Mouse (Mus musculus) MEL (cell line): Measurements from ENCODE around the gene Cdc34. TPM values are rescaled to one million over a fixed set of nuclear protein-coding genes. Genes with fewer than 3 reads are reported as not detected.
A peak's percentile ranks its signal among the peaks of the same experiment; 100 is the strongest.

ENCODE experiments used
- DNase-seq: peaks from one replicate; pipeline ENCODE4 v3.0.0; 2011; ENCODE audit warnings: low read depth, low spot score
- H3K27ac ChIP-seq: 2 replicates; pipeline ENCODE4 v1.5.1; 2012; ENCODE audit warnings: low read depth, mild to moderate bottlenecking, control low read depth, low read length, moderate library complexity; ENCODE audit not compliant: control insufficient read depth
- H3K27me3 ChIP-seq, 2 experiments: fragments of 150-350 bp in 1 of 2; sonication (generic) in 1 of 2; 2 replicates each; pipeline ENCODE4 v1.6.1; 2012; ENCODE audit warnings: low read length in 2 of 2, mild to moderate bottlenecking in 2 of 2, improper control_type of control experiment in 1 of 2, moderate library complexity in 1 of 2; ENCODE audit not compliant: insufficient read depth in 2 of 2, control insufficient read depth in 1 of 2
- H3K36me3 ChIP-seq, 2 experiments: 2 replicates each; pipeline ENCODE4 v1.6.1; 2012 to 2014; ENCODE audit warnings: low read length in 2 of 2, improper control_type of control experiment in 1 of 2, inconsistent platforms in 1 of 2, mild to moderate bottlenecking in 1 of 2; ENCODE audit not compliant: insufficient read depth in 2 of 2, control insufficient read depth in 1 of 2
- H3K4me1 ChIP-seq, 2 experiments: fragments of 150-350 bp in 1 of 2; sonication (generic) in 1 of 2; 2 replicates each; pipeline ENCODE4 v1.6.1; 2012; ENCODE audit warnings: low read length in 2 of 2, improper control_type of control experiment in 1 of 2, mild to moderate bottlenecking in 1 of 2; ENCODE audit not compliant: insufficient read depth in 2 of 2, control insufficient read depth in 1 of 2
- H3K4me3 ChIP-seq, 2 experiments: fragments of 150-350 bp in 1 of 2; sonication (generic) in 1 of 2; 2 replicates each; pipeline ENCODE4 v1.5.1; 2012; ENCODE audit warnings: low read depth in 2 of 2, low read length in 2 of 2, mild to moderate bottlenecking in 2 of 2, moderate library complexity in 2 of 2, control low read depth in 1 of 2, improper control_type of control experiment in 1 of 2; ENCODE audit not compliant: control insufficient read depth in 1 of 2, insufficient read depth in 1 of 2
- H3K79me2 ChIP-seq: 2 replicates; pipeline ENCODE4 v1.6.1; 2012; ENCODE audit warnings: mild to moderate bottlenecking, low read length, moderate library complexity; ENCODE audit not compliant: control insufficient read depth, poor library complexity, insufficient read depth
- H3K9ac ChIP-seq: 2 replicates; pipeline ENCODE4 v1.6.1; 2012; ENCODE audit warnings: low read depth, mild to moderate bottlenecking, control low read depth, low read length, moderate library complexity; ENCODE audit not compliant: control insufficient read depth, poor library complexity, severe bottlenecking
- H3K9me3 ChIP-seq: fragments of 150-350 bp; sonication (generic); replicated peaks from 2 replicates; pipeline ENCODE4 v1.6.1; 2012; ENCODE audit warnings: mild to moderate bottlenecking, low read length, improper control_type of control experiment, moderate library complexity; ENCODE audit not compliant: insufficient read depth
- CHD1 ChIP-seq: IDR thresholded peaks from 2 replicates; pipeline ENCODE4 v1.6.1; 2012; ENCODE audit warnings: low read depth, mild to moderate bottlenecking, inconsistent platforms, low read length, improper control_type of control experiment
- CTCF ChIP-seq, 3 experiments: IDR thresholded peaks in 2 of 3; conservative IDR thresholded peaks in 1 of 3; 2 replicates each; pipeline ENCODE4 v1.5.1; 2011 to 2012; ENCODE audit warnings: low read length in 3 of 3, low read depth in 2 of 3, mild to moderate bottlenecking in 2 of 3, improper control_type of control experiment in 1 of 3, inconsistent platforms in 1 of 3, mixed read lengths in 1 of 3, moderate library complexity in 1 of 3; ENCODE audit not compliant: control insufficient read depth in 1 of 3, insufficient read depth in 1 of 3, poor library complexity in 1 of 3, severe bottlenecking in 1 of 3
- E2F4 ChIP-seq: IDR thresholded peaks from 2 replicates; pipeline ENCODE4 v1.6.1; 2011; ENCODE audit warnings: low read depth, low read length, improper control_type of control experiment, borderline replicate concordance
- HCFC1 ChIP-seq: IDR thresholded peaks from 2 replicates; pipeline ENCODE4 v1.6.1; 2012; ENCODE audit warnings: low read depth, mild to moderate bottlenecking, inconsistent platforms, low read length, improper control_type of control experiment, moderate library complexity
- JUND ChIP-seq: IDR thresholded peaks from 2 replicates; pipeline ENCODE4 v1.6.1; 2011; ENCODE audit warnings: low read depth, mild to moderate bottlenecking, improper control_type of control experiment, low read length
- KAT2A ChIP-seq: conservative IDR thresholded peaks from 2 replicates; pipeline ENCODE4 v1.6.1; 2012; ENCODE audit warnings: low read depth, low read length, improper control_type of control experiment, inconsistent platforms
- MAFK ChIP-seq: IDR thresholded peaks from 2 replicates; pipeline ENCODE4 v1.6.1; 2011; ENCODE audit warnings: low read depth, mild to moderate bottlenecking, low read length, improper control_type of control experiment, borderline replicate concordance
- MAX ChIP-seq: IDR thresholded peaks from 2 replicates; pipeline ENCODE4 v1.6.1; 2011; ENCODE audit warnings: low read length, improper control_type of control experiment
- MAZ ChIP-seq: IDR thresholded peaks from 2 replicates; pipeline ENCODE4 v1.6.1; 2012; ENCODE audit warnings: low read depth, mild to moderate bottlenecking, inconsistent platforms, low read length, improper control_type of control experiment
- MXI1 ChIP-seq: IDR thresholded peaks from 2 replicates; pipeline ENCODE4 v1.6.1; 2011; ENCODE audit warnings: mild to moderate bottlenecking, low read depth, low read length, improper control_type of control experiment
- MYC ChIP-seq: IDR thresholded peaks from 2 replicates; pipeline ENCODE4 v1.6.1; 2011; ENCODE audit warnings: low read depth, mild to moderate bottlenecking, low read length, improper control_type of control experiment, moderate library complexity
- POLR2A ChIP-seq, 2 experiments: IDR thresholded peaks; 2 replicates each; pipeline ENCODE4 v1.6.1; 2011 to 2012; ENCODE audit warnings: low read length in 2 of 2, mild to moderate bottlenecking in 2 of 2, control low read depth in 1 of 2, improper control_type of control experiment in 1 of 2, low read depth in 1 of 2, moderate library complexity in 1 of 2; ENCODE audit not compliant: control insufficient read depth in 1 of 2, insufficient read depth in 1 of 2, poor library complexity in 1 of 2
- POLR2AphosphoS2 ChIP-seq: IDR thresholded peaks from 2 replicates; pipeline ENCODE4 v1.6.1; 2011; ENCODE audit warnings: low read length, improper control_type of control experiment
- RAD21 ChIP-seq: IDR thresholded peaks from 2 replicates; pipeline ENCODE4 v1.6.1; 2011; ENCODE audit warnings: mild to moderate bottlenecking, low read depth, low read length, improper control_type of control experiment
- SMC3 ChIP-seq: IDR thresholded peaks from 2 replicates; pipeline ENCODE4 v1.6.1; 2011; ENCODE audit warnings: low read depth, low read length, improper control_type of control experiment
- USF2 ChIP-seq, 2 experiments: IDR thresholded peaks; 2 replicates each; pipeline ENCODE4 v1.6.1; 2011 to 2012; ENCODE audit warnings: improper control_type of control experiment in 2 of 2, low read length in 2 of 2, borderline replicate concordance in 1 of 2, inconsistent platforms in 1 of 2, low read depth in 1 of 2, mild to moderate bottlenecking in 1 of 2; ENCODE audit not compliant: insufficient read depth in 1 of 2
- ZMIZ1 ChIP-seq: IDR thresholded peaks from 2 replicates; pipeline ENCODE4 v1.6.1; 2012; ENCODE audit warnings: low read depth, mild to moderate bottlenecking, inconsistent platforms, low read length, improper control_type of control experiment, moderate library complexity
- polyA plus RNA-seq, 2 experiments: library from polyadenylated mRNA; stranded (reverse) in 1 of 2; unstranded in 1 of 2; fragments of >175 nt in 1 of 2; fragments of >200 nt in 1 of 2; gene quantifications; 2 replicates each; pipeline versions ENCODE4 v1.2.1 to v1.2.4; 2012; ENCODE audit warnings: low replicate concordance in 2 of 2, low read depth in 1 of 2; ENCODE audit not compliant: insufficient read length in 2 of 2, insufficient read depth in 1 of 2, missing spikeins in 1 of 2
- total RNA-seq: library from RNA; depleted of rRNA; stranded (reverse); fragments of 300-350 nt; gene quantifications from 2 replicates; pipeline ENCODE4 v1.2.3, GENCODE M21; 2012

Cdc34 gene
- total and polyA plus RNA-seq, 3 experiments = 318 to 422 (median 417) TPM

DNA sequence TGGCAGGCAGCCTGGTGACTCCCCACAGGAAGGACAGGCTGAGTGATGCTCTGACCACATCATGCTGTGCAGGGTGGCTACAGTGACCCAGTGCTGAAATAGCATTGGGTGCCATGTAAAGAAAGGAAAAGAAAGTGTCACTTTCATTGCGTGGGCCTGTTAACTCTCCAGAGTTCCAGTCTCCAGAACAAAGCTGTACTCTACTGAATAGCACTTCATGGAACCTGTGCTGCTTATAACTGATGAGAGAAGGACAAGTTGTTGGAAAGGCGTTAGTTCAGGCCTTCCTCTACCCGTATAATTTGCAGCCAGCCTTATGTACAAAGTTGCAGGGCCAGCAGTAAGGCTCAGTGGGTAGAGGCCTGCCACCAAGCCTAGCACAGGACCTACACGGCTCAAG, 6.7 kb downstream of the Cdc34 start, which contains the start of gene Gzmm:
Gene Gzmm, plus strand, starts transcription at position 301 of the 400 bp plus-strand sequence.
- no peak within 1 kb of the TSS for H3K27ac ChIP-seq
- no peak for DNase-seq
- H3K9me3 ChIP-seq = no peaks in the 10 kb centered on the region
- TF ChIP-seq ZMIZ1 (no peak), POLR2AphosphoS2 (no peak; the same call in 1 of the 2 replicates), MAZ (no peak), USF2 (IDR thresholded peaks at IDR 0.05; ENCODE audit: borderline replicate concordance in 1 of 2, insufficient read depth in 1 of 2, low read depth in 1 of 2, low read length in 2 of 2) (no peak)
- TF ChIP-seq, all 39 proteins: peak for 0
- Histone ChIP-seq H3K4me3 (no peak within 1 kb of the TSS), H3K9ac (no peak within 1 kb of the TSS), H3K36me3 (peaks cover 3% of the 10 kb centered on the region in 2 experiments; a peak in 2 of 4 replicates), H3K4me1 (peaks cover 0 to 7% of the 10 kb centered on the region in 2 experiments; a peak in 2 of 4 replicates), H3K27me3 (no peaks in the 10 kb centered on the region), H3K79me2 (peaks cover 15% of the 10 kb centered on the region)

DNA sequence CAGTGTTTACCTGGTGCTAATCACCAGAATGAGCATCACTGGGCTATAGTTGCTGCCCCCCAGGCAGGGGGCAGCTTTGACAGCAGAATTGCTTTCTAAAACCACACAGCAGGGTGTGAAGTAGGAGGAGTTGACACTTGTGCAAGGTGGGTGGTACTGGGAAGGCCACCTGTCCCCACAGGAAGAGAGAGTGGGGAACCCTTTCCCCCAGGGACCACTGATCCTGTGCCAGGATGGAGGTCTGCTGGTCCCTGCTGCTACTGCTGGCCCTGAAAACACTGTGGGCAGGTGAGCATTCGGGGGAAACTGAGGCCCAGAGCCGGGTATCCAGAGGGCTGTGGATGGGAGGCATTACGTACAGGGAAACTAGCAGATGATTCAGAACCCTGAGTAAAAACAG, 7.2 kb downstream of the Cdc34 start:
- no peak for DNase-seq
- no peak overlapping the region for H3K9ac ChIP-seq
- H3K4me1 ChIP-seq = peaks cover 0 to 2% of the 10 kb centered on the region in 2 experiments; a peak in 1 of 4 replicates
- no peaks in the 10 kb centered on the region for H3K9me3 ChIP-seq
- H3K27ac ChIP-seq = no peak overlapping the region
- H3K27me3 ChIP-seq = no peaks in the 10 kb centered on the region
- H3K79me2 ChIP-seq = peaks cover 11% of the 10 kb centered on the region
- H3K4me3 ChIP-seq = no peak overlapping the region
- TF ChIP-seq SMC3 (no peak), POLR2AphosphoS2 (no peak), RAD21 (no peak), MAFK (no peak), KAT2A (no peak), HCFC1 (no peak), POLR2A (IDR thresholded peaks at IDR 0.05; ENCODE audit: control insufficient read depth in 1 of 2, insufficient read depth in 1 of 2, low read depth in 1 of 2, low read length in 2 of 2, poor library complexity in 1 of 2) (no peak; a peak in 1 of 4 replicates), ZMIZ1 (no peak)
- peaks cover 0 to 3% of the 10 kb centered on the region in 2 experiments; a peak in 2 of 4 replicates for H3K36me3 ChIP-seq

DNA sequence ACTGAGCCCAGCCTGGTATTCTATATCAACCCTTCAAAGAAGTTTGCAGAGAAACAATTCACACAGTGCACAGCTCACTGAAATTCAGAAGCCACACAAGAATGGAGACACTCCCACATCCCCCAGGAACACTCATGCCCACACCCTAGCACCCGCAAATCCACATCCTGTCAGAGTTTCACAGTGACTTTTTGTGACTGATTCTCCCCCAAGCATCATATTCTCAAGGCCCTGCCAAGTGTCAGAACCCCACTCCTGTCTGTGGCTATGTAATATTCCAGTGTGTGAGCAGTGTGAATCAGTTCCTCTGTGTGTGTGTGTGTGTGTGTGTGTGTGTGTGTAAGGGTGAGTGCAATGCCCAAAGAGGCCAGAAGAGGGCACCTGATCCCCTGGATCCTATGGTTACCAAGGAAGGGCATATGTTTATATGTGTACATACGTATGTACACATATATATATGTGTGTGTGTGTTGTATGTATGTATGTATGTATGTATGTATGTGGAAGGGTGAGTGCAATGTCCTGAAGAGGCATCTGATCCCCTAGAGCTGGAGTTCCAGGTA, 10.1 kb downstream of the Cdc34 start:
- no peak overlapping the region for H3K9ac ChIP-seq
- H3K27me3 ChIP-seq = no peaks in the 10 kb centered on the region
- no peaks in the 10 kb centered on the region for H3K4me1 ChIP-seq
- TF ChIP-seq JUND = no peak
- TF ChIP-seq MYC = no peak
- TF ChIP-seq MAZ = no peak
- no peak for TF ChIP-seq MAFK
- no peak for TF ChIP-seq MXI1
- no peak for TF ChIP-seq E2F4
- TF ChIP-seq CTCF (IDR thresholded peaks at IDR 0.05 in 2 of 3, conservative IDR thresholded peaks at IDR 0.05 in 1 of 3; ENCODE audit: control insufficient read depth in 1 of 3, insufficient read depth in 1 of 3, low read depth in 2 of 3, low read length in 3 of 3, poor library complexity in 1 of 3, severe bottlenecking in 1 of 3) = peak; percentile 42 to 43 (median 43)
- TF ChIP-seq CHD1 = no peak
- no peak for TF ChIP-seq MAX
- H3K9me3 ChIP-seq = no peaks in the 10 kb centered on the region
- DNase-seq = peak; percentile 49
- no peak overlapping the region for H3K4me3 ChIP-seq
- H3K79me2 ChIP-seq = no peaks in the 10 kb centered on the region
- no peaks in the 10 kb centered on the region for H3K36me3 ChIP-seq
- H3K27ac ChIP-seq = no peak overlapping the region
